Mouse (Mus musculus) left cerebral cortex, adult 18-20 months (tissue): ENCODE measurements around the gene Crmp1. TPM values are rescaled to one million over a fixed set of nuclear protein-coding genes. Genes with fewer than 3 reads are reported as not detected.

Experiments used
- DNase-seq, 2 experiments: peaks; one replicate each; pipeline ENCODE4 v3.0.0; 2021 to 2022; ENCODE audit warnings: low spot score in 2 of 2, mixed read lengths in 1 of 2
- total RNA-seq, 2 experiments: library from RNA; stranded (reverse); gene quantifications; 2 replicates each; pipeline ENCODE4 v1.2.3; 2021

Crmp1 gene
- total RNA-seq, 2 experiments from 2014 or later = 164 to 181 TPM

DNA sequence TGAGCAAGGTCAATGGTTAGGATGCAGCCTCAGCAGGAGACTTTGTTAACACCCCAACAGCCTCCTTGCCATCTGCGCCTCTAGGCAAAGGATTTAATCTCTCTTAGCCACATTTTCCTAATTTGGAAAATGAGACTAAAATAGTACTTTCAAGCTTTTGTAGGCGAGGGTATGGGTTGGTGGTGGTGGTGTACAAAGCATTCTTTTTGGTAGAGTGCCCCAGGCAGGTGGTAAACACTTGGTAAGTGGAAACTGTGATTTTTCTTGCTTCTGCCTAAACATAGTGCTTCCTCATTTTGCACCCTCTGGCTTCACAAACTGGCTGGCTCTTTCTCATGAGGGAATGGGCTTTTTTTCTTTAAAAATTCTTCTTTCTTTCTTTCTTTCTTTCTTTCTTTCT, 3.1 kb upstream of the Crmp1 start:
- DNase-seq = peak in 1 of 2 experiments; percentile 38

GRCm38 (mm10) chr5:37240550-37240949, 1.2 kb upstream of the Crmp1 start:
- DNase-seq = no peak

DNA sequence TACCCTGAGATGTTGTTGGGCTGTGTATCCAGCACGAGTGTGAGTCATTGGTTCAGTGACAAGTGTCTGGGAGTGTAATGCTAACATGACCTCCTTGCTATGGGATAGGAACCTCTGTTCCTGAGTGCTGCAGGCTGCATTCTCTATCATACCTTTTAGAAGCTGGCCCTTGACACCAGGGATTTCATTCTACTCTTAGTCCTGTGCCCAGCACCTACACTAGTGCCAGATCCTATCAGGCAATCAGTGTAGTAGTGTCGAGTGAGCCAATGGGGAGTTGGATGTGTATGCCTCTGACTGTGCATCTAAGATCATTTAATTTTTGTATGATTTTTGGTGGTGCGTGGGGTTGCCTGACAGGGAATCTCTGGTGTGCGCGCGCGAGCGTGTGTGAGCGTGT, 516 bp upstream of the Crmp1 start:
- no peak for DNase-seq

GRCm38 (mm10) chr5:37242360-37243168, 824 bp downstream of the Crmp1 start:
- DNase-seq = no peak

- peak in 1 of 2 experiments; percentile 46 for DNase-seq
Measured at GRCm38 (mm10) chr5:37243169-37243886, 1.6 kb downstream of the Crmp1 start.

- peak; percentile 72 to 75 for DNase-seq
Measured at GRCm38 (mm10) chr5:37244161-37244560, 2.4 kb downstream of the Crmp1 start.

DNA sequence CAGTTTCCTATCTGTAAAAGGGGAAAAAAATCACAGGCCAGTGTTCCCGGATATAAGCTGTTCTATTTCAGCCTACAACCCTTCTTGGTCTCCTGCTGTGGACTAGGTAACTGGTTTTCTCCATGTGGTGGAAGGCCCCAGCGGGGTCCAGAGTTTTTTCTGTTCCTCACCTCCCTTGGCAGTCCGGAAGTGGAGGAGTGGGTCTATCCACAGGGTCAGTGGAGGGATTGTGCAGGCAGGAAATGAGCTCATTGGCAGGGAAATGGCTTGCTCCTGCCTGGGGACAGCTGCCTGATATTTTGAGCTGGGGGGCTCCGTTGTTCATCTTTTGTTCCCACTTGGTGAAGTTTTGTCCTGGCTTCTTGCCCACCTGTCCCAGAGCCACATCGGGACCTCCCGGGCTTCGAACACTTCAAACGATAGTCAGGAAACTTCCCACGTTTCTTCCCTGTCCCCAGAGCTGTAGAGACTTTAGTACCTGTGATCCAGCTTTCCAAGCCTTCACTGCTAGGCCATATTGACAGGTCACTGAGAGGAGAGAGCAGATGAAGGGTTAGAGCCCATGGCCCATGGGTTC, 3.0 kb downstream of the Crmp1 start:
- DNase-seq = no peak

DNA sequence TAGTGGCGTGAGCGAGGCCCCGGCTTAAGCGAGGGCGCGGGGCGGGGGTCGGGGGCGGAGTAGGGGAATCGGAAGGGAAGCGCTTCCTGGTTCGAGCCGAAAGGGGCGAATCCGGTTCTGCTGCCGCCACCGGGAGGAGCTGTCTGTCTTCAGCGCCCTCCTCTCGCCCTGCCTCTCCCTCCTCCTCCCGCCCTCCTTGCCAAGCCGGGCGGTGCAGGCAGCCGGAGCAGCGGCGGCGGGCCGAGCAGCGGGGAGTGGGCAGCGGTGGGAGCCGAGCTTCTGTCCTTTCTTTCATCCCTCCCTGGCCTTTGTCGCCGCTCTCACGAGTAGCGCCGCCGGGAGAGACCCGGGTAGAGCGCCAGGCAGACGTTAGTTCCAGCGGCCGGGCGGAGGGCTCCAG, 3.9 kb downstream of the Crmp1 start:
- peak; percentile 75 to 79 for DNase-seq

GRCm38 (mm10) chr5:37246138-37246910, 4.6 kb downstream of the Crmp1 start:
- no peak for DNase-seq

- DNase-seq = no peak
Measured at GRCm38 (mm10) chr5:37247456-37247855, 5.7 kb downstream of the Crmp1 start.

GRCm38 (mm10) chr5:37248870-37249269, 7.1 kb downstream of the Crmp1 start:
- no peak for DNase-seq

GRCm38 (mm10) chr5:37251596-37251995, 9.9 kb downstream of the Crmp1 start:
- DNase-seq = no peak

DNA sequence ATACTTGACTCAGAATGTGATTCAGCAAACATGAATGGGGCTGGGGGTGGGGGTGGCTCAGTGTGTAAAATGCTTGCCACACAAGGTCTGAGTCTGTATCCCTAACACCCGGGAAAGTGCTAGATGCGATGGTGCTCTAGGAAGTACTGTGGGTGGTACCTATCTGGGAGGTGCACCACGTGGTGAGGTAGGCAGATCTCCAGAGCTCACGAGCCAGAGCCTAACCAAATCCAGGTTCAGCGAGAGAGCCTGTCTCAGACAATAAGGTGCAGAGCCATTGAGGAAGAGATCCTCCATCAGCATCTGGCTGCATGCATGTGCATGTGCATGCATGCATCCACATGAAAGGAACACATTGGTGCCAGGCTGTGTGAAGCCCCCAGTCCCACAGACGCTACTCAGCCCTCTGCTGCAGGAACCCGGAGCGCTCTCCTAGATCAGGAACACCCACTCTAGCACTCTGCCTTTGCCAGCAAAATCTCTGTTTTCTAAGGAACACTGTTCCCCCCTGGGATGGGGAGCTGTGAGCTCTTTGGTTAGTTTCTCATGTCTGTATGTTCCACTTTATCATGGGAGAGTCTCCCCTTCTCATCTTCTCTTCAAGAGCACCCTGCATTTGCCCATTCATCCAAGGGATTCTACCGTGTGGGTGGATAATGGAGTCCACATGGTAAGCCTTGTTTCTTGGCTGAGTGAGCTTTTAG, 10.5 kb downstream of the Crmp1 start:
- DNase-seq = peak; percentile 60 to 68

GRCm38 (mm10) chr5:37254523-37254922, 12.8 kb downstream of the Crmp1 start:
- no peak for DNase-seq

GRCm38 (mm10) chr5:37256823-37257222, 15.1 kb downstream of the Crmp1 start:
- DNase-seq = no peak

- no peak for DNase-seq
Measured at GRCm38 (mm10) chr5:37257243-37257642, 15.5 kb downstream of the Crmp1 start.

DNA sequence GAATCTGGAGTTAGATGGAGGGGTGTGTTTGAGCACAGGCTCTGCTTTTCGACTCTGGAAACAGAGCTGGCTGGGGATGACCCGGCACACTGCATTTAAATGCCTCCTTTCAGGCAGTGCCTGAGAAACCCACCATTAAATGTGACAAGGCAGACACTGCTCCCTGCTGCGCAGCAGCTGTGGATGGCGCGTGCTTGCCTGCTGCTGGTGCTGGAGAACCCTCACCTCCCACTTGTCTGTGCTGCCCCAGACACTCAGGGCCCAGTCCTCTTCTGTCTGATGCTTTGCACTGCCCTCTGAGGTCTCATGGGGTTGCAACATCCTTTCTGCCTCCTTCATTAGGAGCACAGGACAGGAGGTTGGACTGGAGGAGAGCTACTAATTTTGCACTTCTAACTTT, 20.0 kb downstream of the Crmp1 start:
- DNase-seq = no peak

DNA sequence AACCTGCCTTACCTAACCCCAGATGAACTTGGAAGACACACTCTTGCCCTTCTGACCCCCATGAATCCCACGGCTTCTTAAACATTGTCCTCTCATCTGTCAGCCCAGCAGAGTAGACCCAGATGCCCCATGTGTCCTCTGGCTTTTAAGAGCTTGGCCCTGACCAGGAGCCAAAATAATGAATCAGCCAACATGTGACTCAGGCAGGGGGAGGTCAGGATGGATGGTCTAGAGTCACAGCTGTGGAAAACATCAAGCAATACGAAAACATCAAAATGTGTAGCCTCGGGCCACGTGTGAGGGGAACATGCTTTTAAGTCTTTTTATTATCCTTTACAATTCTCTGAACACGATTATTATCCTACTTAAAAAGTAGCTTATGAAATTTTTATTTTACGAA, 22.1 kb downstream of the Crmp1 start:
- no peak for DNase-seq

DNA sequence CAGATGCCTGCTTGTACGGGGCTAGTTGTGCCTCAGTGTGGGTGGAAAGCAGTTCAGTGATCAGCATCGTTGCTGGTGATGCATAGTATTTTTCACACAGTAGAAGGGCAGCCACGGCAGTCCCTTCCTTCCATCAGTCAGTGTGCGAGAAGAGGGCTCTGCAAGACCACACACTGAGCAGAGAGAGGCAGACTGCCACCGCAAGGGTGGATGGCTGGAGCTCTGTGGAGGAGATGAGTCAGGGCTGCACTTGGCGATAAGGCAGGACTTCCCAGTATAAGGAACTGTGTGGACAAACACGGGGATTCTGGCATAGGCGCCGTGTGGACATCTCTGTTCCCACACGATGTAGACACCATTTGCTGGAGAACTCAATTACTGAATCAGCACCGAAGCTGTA, 39.3 kb downstream of the Crmp1 start:
- peak in 1 of 2 experiments; percentile 42 for DNase-seq

DNA sequence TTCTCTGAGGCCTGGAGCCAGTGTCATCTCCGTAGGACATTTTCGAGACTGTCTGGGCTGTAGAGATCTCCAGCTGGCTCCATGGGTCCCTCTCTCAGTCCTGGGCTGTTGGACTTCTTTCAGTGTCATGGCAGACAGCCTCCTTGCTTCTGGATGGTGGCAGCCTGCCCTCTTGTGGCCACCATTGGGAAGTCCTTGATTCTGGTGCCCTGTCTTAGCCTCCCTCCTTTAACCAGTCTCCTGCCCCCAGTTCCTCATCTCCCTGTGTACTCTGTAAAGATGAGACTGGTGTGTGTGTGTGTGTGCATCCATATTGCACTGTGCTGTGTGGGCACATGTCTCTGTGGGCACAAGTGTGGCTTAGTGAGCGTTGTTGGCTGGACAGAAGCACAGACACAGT, 46.6 kb downstream of the Crmp1 start:
- DNase-seq = peak; percentile 66 to 73

DNA sequence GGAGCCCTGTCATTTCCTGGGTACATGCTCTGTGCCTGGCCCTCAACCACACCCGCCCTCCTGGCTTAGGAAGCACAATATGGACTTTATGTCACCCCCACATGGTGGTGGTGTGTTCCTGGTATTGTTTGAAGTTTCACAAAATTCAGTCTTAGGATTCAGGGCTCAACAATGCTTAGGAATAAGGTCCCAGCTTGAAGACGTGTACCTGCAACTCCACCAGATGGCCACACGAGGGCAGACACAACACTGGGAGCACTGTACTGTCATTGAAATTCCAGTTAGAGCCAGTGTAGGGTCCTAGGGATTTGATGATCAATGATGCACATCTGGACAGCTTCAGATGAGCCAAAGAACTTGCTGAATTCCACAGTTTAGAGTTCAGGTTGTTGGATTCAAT, 47.5 kb downstream of the Crmp1 start:
- peak; percentile 65 to 69 for DNase-seq
